Comparison of ENCODE assay signal across 18 mouse cellular contexts in the genomic region with DNA sequence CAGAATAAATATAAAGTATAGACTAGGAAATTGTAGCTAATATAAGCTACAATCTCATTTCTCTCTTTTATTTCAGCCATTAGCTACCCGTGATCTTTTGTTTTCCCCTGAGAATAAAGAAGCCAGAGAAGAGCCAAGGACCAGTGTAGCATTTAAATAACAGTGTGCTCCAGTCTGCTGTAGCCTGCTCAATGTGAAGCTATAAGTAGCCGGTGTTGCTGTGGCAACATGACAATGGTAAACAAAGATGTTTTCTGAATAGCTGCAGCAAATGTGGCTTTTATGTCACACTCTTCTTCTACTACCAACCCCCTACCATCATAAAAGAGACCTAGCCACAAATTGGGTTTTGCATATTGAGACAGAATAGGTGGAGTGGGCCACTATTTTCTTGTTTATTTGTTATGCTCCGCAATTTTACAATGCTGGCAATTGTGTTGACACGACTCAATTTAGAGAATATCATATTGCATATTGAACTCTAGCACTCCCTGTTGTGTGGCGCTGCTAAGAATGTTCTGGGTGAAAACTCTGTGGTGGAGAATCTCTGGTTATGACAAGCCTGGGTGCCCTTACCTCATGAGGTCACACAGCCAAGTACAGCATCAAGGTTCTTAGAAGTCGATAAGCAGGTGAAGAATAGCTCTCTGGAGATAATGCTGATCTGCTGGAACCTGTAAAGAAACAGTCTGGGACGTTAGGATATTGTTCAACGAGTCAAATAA.
DNase-seq lines count a peak whose midpoint lies in the region; ATAC-seq and TF ChIP-seq lines count a peak whose summit lies in the region.
"Had no signal": no experiment of that assay in that cellular context is flagged by ENCODE, and none has a peak within 500 bp of the region (broad histone marks: within the 10 kb centered on the region; RNA-seq: fewer than 3 reads in every experiment).

No protein-coding gene starts in this region.

- no peak for TF ChIP-seq CTCF in lung, embryonic 14.5 days (IDR thresholded peaks at IDR 0.05; ENCODE audit: low read depth)

- peak; percentile 8 for DNase-seq in lung, embryonic 14.5 days
- DNase-seq in lung, adult 18-20 months = no peak
- DNase-seq in forebrain, embryonic 14.5 days (ENCODE audit: low spot score) = peak; percentile 80
- DNase-seq in mesoderm, embryonic 11.5 days (ENCODE audit: low read depth, low spot score) = peak; percentile 21
- DNase-seq: adrenal gland, postnatal 36 days; B cell, adult 2 months; cerebellum, adult 11-12 months; gastrocnemius, postnatal 25 days; heart, postnatal 4 days; kidney, adult 18-20 months; lung, postnatal 4 days; spleen, adult 18-20 months had no signal

- no peak overlapping the region for H3K4me3 ChIP-seq in lung, embryonic 14.5 days (ENCODE audit: low read depth, low read length)
- H3K4me3 ChIP-seq in forebrain, embryonic 14.5 days (ENCODE audit: low read depth, low read length) = no peak overlapping the region
- H3K4me3 ChIP-seq in neural tube, embryonic 15.5 days (replicated peaks) = no peak overlapping the region
- H3K4me3 ChIP-seq in kidney, embryonic 14.5 days (ENCODE audit: low read length) = no peak overlapping the region
- H3K4me3 ChIP-seq: limb, embryonic 12.5 days had no signal

- no peak overlapping the region for H3K9ac ChIP-seq in lung, embryonic 14.5 days
- no peak overlapping the region for H3K9ac ChIP-seq in forebrain, embryonic 14.5 days (ENCODE audit: low read length)
- no peak overlapping the region for H3K9ac ChIP-seq in neural tube, embryonic 15.5 days (replicated peaks)
- H3K9ac ChIP-seq in kidney, embryonic 14.5 days (ENCODE audit: low read depth, low read length) = no peak overlapping the region
- H3K9ac ChIP-seq: limb, embryonic 12.5 days had no signal

- ATAC-seq in lung, embryonic 14.5 days (ENCODE audit: insufficient read depth) = no peak
- ATAC-seq in forebrain, embryonic 14.5 days = peak; percentile 87
- ATAC-seq in neural tube, embryonic 15.5 days (ENCODE audit: low FRiP score) = peak; percentile 65; the same call in 1 of the 2 replicates
- no peak for ATAC-seq in erythroblast, adult 5-6 weeks (replicated peaks; ENCODE audit: low FRiP score, poor library complexity, severe bottlenecking)
- no peak for ATAC-seq in CD4-positive, CD25-positive, alpha-beta regulatory T cell, adult 4 months
- no peak for ATAC-seq in kidney, embryonic 14.5 days (ENCODE audit: low FRiP score, low TSS enrichment)

- H3K4me2 ChIP-seq in lung, embryonic 14.5 days = no peak overlapping the region
- no peak overlapping the region for H3K4me2 ChIP-seq in forebrain, embryonic 14.5 days (ENCODE audit: low read length)
- H3K4me2 ChIP-seq in neural tube, embryonic 15.5 days = no peak overlapping the region
- no peak overlapping the region for H3K4me2 ChIP-seq in kidney, embryonic 14.5 days (replicated peaks; ENCODE audit: low read depth, low read length)
- H3K4me2 ChIP-seq: heart, embryonic 11.5 days; limb, embryonic 12.5 days had no signal

- no peaks in the 10 kb centered on the region for H3K27me3 ChIP-seq in lung, embryonic 14.5 days (ENCODE audit: insufficient read depth, low read length)
- no peaks in the 10 kb centered on the region for H3K27me3 ChIP-seq in forebrain, embryonic 14.5 days (replicated peaks; ENCODE audit: control insufficient read depth, insufficient read depth, low read length)
- no peaks in the 10 kb centered on the region for H3K27me3 ChIP-seq in neural tube, embryonic 15.5 days (replicated peaks)
- H3K27me3 ChIP-seq in kidney, embryonic 14.5 days (ENCODE audit: control insufficient read depth, insufficient read depth, low read length) = no peaks in the 10 kb centered on the region
- H3K27me3 ChIP-seq: limb, embryonic 12.5 days had no signal

- H3K27ac ChIP-seq in lung, embryonic 14.5 days (ENCODE audit: low read depth) = no peak overlapping the region
- H3K27ac ChIP-seq in forebrain, embryonic 14.5 days (ENCODE audit: low read depth, low read length) = no peak overlapping the region
- H3K27ac ChIP-seq in neural tube, embryonic 15.5 days (replicated peaks) = no peak overlapping the region
- no peak overlapping the region for H3K27ac ChIP-seq in kidney, embryonic 14.5 days (ENCODE audit: low read depth, low read length)
- H3K27ac ChIP-seq: limb, embryonic 12.5 days had no signal

- 68% methylated on average over 8 of the region's 8 CpGs for WGBS in lung, embryonic 14.5 days
- WGBS in forebrain, embryonic 14.5 days = 52% methylated on average over 8 of the region's 8 CpGs
- WGBS in neural tube, embryonic 15.5 days = 42% methylated on average over 8 of the region's 8 CpGs
- 81% methylated on average over 8 of the region's 8 CpGs for WGBS in kidney, embryonic 14.5 days

- H3K9me3 ChIP-seq in lung, embryonic 14.5 days (ENCODE audit: low read depth, low read length) = no peaks in the 10 kb centered on the region
- no peaks in the 10 kb centered on the region for H3K9me3 ChIP-seq in forebrain, embryonic 14.5 days (replicated peaks; ENCODE audit: control insufficient read depth, low read length)
- no peaks in the 10 kb centered on the region for H3K9me3 ChIP-seq in neural tube, embryonic 15.5 days (replicated peaks)
- no peaks in the 10 kb centered on the region for H3K9me3 ChIP-seq in kidney, embryonic 14.5 days (ENCODE audit: control insufficient read depth, low read length)
- H3K9me3 ChIP-seq: limb, embryonic 12.5 days had no signal

- peaks cover 4% of the 10 kb centered on the region; the same call in 1 of the 2 replicates for H3K4me1 ChIP-seq in lung, embryonic 14.5 days (ENCODE audit: insufficient read depth)
- peaks cover 6% of the 10 kb centered on the region for H3K4me1 ChIP-seq in forebrain, embryonic 14.5 days (ENCODE audit: control insufficient read depth, insufficient read depth, low read length)
- H3K4me1 ChIP-seq in neural tube, embryonic 15.5 days = peaks cover 12% of the 10 kb centered on the region; the same call in 1 of the 2 replicates
- 0 out of 2 replicates have a peak, but pooled peaks cover 3% of the 10 kb centered on the region for H3K4me1 ChIP-seq in kidney, embryonic 14.5 days (ENCODE audit: control insufficient read depth, insufficient read depth, low read length)

- no peaks in the 10 kb centered on the region for H3K36me3 ChIP-seq in lung, embryonic 14.5 days (ENCODE audit: insufficient read depth)
- no peaks in the 10 kb centered on the region for H3K36me3 ChIP-seq in forebrain, embryonic 14.5 days (ENCODE audit: control insufficient read depth, insufficient read depth, low read length)
- H3K36me3 ChIP-seq in neural tube, embryonic 15.5 days = no peaks in the 10 kb centered on the region
- H3K36me3 ChIP-seq in kidney, embryonic 14.5 days (ENCODE audit: control insufficient read depth, insufficient read depth, low read length) = no peaks in the 10 kb centered on the region
- H3K36me3 ChIP-seq: limb, embryonic 12.5 days had no signal

Comparison
In these comparisons a context has a peak if more than half of its experiments do, and no peak if none do; other contexts are left out.
1. DNase-seq: peak in lung, embryonic 14.5 days (single experiment), forebrain, embryonic 14.5 days (single experiment) and mesoderm, embryonic 11.5 days (single experiment); none in lung, adult 18-20 months (0 of 2).
2. ATAC-seq: peak in forebrain, embryonic 14.5 days (single experiment) and neural tube, embryonic 15.5 days (single experiment); none in lung, embryonic 14.5 days (single experiment), erythroblast, adult 5-6 weeks (single experiment), CD4-positive, CD25-positive, alpha-beta regulatory T cell, adult 4 months (single experiment) and kidney, embryonic 14.5 days (single experiment).